Mouse (Mus musculus) ES-E14 (cell line): ENCODE measurements around the gene Prrt4. TPM values are rescaled to one million over a fixed set of nuclear protein-coding genes. Genes with fewer than 3 reads are reported as not detected.
"Not testable (repeated sequence)": the region's sequence is repeated elsewhere in the genome, so short reads cannot be mapped to it uniquely, and the experiment has no call there.

Experiments
- DNase-seq: peaks from one replicate; pipeline ENCODE4 v3.0.0-alpha.2; 2013; ENCODE audit warnings: low read depth, low spot score
- H3K27ac ChIP-seq: 2 replicates; pipeline ENCODE4 v1.5.1; 2012; ENCODE audit warnings: low read depth, mild to moderate bottlenecking, low read length, moderate library complexity, mixed read lengths; ENCODE audit not compliant: poor library complexity, insufficient read depth, severe bottlenecking
- H3K36me3 ChIP-seq: 2 replicates; pipeline ENCODE4 v1.6.1; 2012; ENCODE audit warnings: mild to moderate bottlenecking, low read length, moderate library complexity, mixed read lengths; ENCODE audit not compliant: control insufficient read depth, poor library complexity, insufficient read depth, severe bottlenecking
- H3K4me1 ChIP-seq, 2 experiments: fragments of 150-350 bp in 1 of 2; sonication (generic) in 1 of 2; 2 replicates each; pipeline ENCODE4 v1.6.1; 2012; ENCODE audit warnings: low read length in 2 of 2, mild to moderate bottlenecking in 1 of 2, mixed read lengths in 1 of 2; ENCODE audit not compliant: control insufficient read depth in 2 of 2, insufficient read depth in 2 of 2, poor library complexity in 1 of 2
- H3K4me3 ChIP-seq, 2 experiments: fragments of 150-350 bp in 1 of 2; sonication (generic) in 1 of 2; 2 replicates each; pipeline ENCODE4 v1.5.1; 2012; ENCODE audit warnings: low read length in 2 of 2, low read depth in 1 of 2, mild to moderate bottlenecking in 1 of 2, mixed read lengths in 1 of 2; ENCODE audit not compliant: insufficient read depth in 1 of 2, poor library complexity in 1 of 2, severe bottlenecking in 1 of 2
- H3K9ac ChIP-seq: 2 replicates; pipeline ENCODE4 v1.6.1; 2012; ENCODE audit warnings: low read depth, mild to moderate bottlenecking, low read length, mixed read lengths; ENCODE audit not compliant: poor library complexity, insufficient read depth, severe bottlenecking
- H3K9me3 ChIP-seq: fragments of 150-350 bp; sonication (generic); 2 replicates; pipeline ENCODE4 v1.6.1; 2012; ENCODE audit warnings: low read depth, mild to moderate bottlenecking, low read length; ENCODE audit not compliant: control insufficient read depth, insufficient read depth
- CHD2 ChIP-seq: IDR thresholded peaks from 2 replicates; pipeline ENCODE4 v1.6.1; 2014; ENCODE audit warnings: mild to moderate bottlenecking, low read depth, low read length, inconsistent platforms
- HCFC1 ChIP-seq: IDR thresholded peaks from 2 replicates; pipeline ENCODE4 v1.6.1; 2012; ENCODE audit warnings: low read length, inconsistent platforms, borderline replicate concordance; ENCODE audit not compliant: insufficient read depth
- MAFK ChIP-seq: IDR thresholded peaks from 2 replicates; pipeline ENCODE4 v1.6.1; 2014; ENCODE audit warnings: mild to moderate bottlenecking, low read depth, low read length, inconsistent platforms; ENCODE audit not compliant: insufficient read depth
- ZC3H11A ChIP-seq: IDR thresholded peaks from 2 replicates; pipeline ENCODE4 v1.6.1; 2012; ENCODE audit warnings: low read depth, mild to moderate bottlenecking, inconsistent platforms, low read length, borderline replicate concordance
- ZNF384 ChIP-seq: IDR thresholded peaks from 2 replicates; pipeline ENCODE4 v1.6.1; 2012; ENCODE audit warnings: low read depth, low read length, inconsistent platforms
- in situ Hi-C, 2 experiments: fragments of 600-800 bp; cut with MboI; formaldehyde crosslinking; loops; one replicate each; pipeline ENCODE4 v1.15.1; 2025; ENCODE audit warnings: low sequenced_read_pairs in 2 of 2, inconsistent platforms in 1 of 2; ENCODE audit not compliant: unreplicated experiment in 2 of 2
- total RNA-seq: library from RNA; depleted of rRNA; stranded (reverse); fragments of 300-350 nt; gene quantifications from 2 replicates; pipeline ENCODE4 v1.2.3, GENCODE M21; 2012

Gene Prrt4
- total RNA-seq, 1 experiment, result 0.40 TPM

- Histone ChIP-seq H3K4me3 (no peak overlapping the region), H3K9me3 (no peaks in the 10 kb centered on the region), H3K27ac (no peak overlapping the region), H3K9ac (no peak overlapping the region), H3K4me1 (no peaks in the 10 kb centered on the region; a peak in 1 of 4 replicates), H3K36me3 (no peaks in the 10 kb centered on the region)
- in situ Hi-C loops, result no loop called here
- no peak for TF ChIP-seq ZNF384
- TF ChIP-seq HCFC1, result no peak
- TF ChIP-seq ZC3H11A, result no peak
- no peak for TF ChIP-seq CHD2
- TF ChIP-seq MAFK, result no peak
- no peak for DNase-seq
Measured at GRCm38 (mm10) chr6:29166196-29166595, 13.2 kb downstream of the Prrt4 start.

GRCm38 (mm10) chr6:29164314-29165244 is 14.8 kb downstream of the Prrt4 start, which contains the start of gene Rbm28:
Rbm28 (minus strand) TSS chr6:29165006.
- in situ Hi-C loops, result no loop called here
- Histone ChIP-seq H3K4me1 (no peaks in the 10 kb centered on the region; a peak in 1 of 4 replicates), H3K36me3 (no peaks in the 10 kb centered on the region; the same call in 1 of the 2 replicates), H3K9ac (peak within 1 kb of the TSS; percentile 96), H3K27ac (no peak within 1 kb of the TSS), H3K9me3 (no peaks in the 10 kb centered on the region), H3K4me3 (peak within 1 kb of the TSS; percentile 97 to 98)
- peak; percentile 97 for DNase-seq
- TF ChIP-seq ZC3H11A (no peak), HCFC1 (peak; percentile 84), MAFK (no peak), ZNF384 (no peak), CHD2 (0 out of 2 replicates have a peak, but pooled peaks have one; percentile 25)

- H3K27ac ChIP-seq, H3K9ac ChIP-seq, in situ Hi-C loops, H3K4me1 ChIP-seq, H3K4me3 ChIP-seq, DNase-seq, H3K9me3 ChIP-seq: not testable (repeated sequence)
- H3K36me3 ChIP-seq, result peaks cover 14% of the 10 kb centered on the region; the same call in 1 of the 2 replicates
Measured at GRCm38 (mm10) chr6:29161291-29161690, 18.1 kb downstream of the Prrt4 start.

- in situ Hi-C loops, result no loop called here
- no peak overlapping the region for H3K27ac ChIP-seq
- H3K4me3 ChIP-seq, result no peak overlapping the region
- peaks cover 19% of the 10 kb centered on the region for H3K36me3 ChIP-seq
- no peak overlapping the region for H3K9ac ChIP-seq
- DNase-seq, result no peak
- H3K9me3 ChIP-seq, result no peaks in the 10 kb centered on the region
- no peaks in the 10 kb centered on the region; a peak in 1 of 4 replicates for H3K4me1 ChIP-seq
- TF ChIP-seq CHD2 (no peak), MAFK (no peak), ZNF384 (no peak), ZC3H11A (no peak), HCFC1 (no peak)
Measured at GRCm38 (mm10) chr6:29160786-29161185, 18.6 kb downstream of the Prrt4 start.
